Mouse (Mus musculus) heart, embryonic 12.5 days (tissue): ENCODE results near the gene Dapk1. TPM values are rescaled to one million over a fixed set of nuclear protein-coding genes. Genes with fewer than 3 reads are reported as not detected.
A peak's percentile ranks its signal among the peaks of the same experiment; 100 is the strongest.
"Not testable (repeated sequence)": the region's sequence is repeated elsewhere in the genome, so short reads cannot be mapped to it uniquely, and the experiment has no call there.

Experiments
- ATAC-seq: fragments of 200-750 bp; cut with Nextera tagmentation; 2 replicates; pipeline ENCODE4 v1.8.0; 2017; ENCODE audit warnings: moderate TSS enrichment, moderate library complexity; ENCODE audit not compliant: insufficient number of reproducible peaks, low FRiP score
- H3K27ac ChIP-seq: fragments of 300-500 bp; sonication (generic); 2 replicates; pipeline ENCODE4 v1.5.1; 2016; ENCODE audit warnings: mild to moderate bottlenecking, moderate library complexity; ENCODE audit not compliant: poor library complexity, severe bottlenecking
- H3K27me3 ChIP-seq: fragments of 300-500 bp; sonication (generic); replicated peaks from 2 replicates; pipeline ENCODE4 v1.6.1; 2016; ENCODE audit warnings: mild to moderate bottlenecking, moderate library complexity
- H3K36me3 ChIP-seq: fragments of 300-500 bp; sonication (generic); 2 replicates; pipeline ENCODE4 v1.6.1; 2016; ENCODE audit warnings: mild to moderate bottlenecking, moderate library complexity
- H3K4me1 ChIP-seq: fragments of 300-500 bp; sonication (generic); replicated peaks from 2 replicates; pipeline ENCODE4 v1.6.1; 2016; ENCODE audit warnings: mild to moderate bottlenecking
- H3K4me2 ChIP-seq: fragments of 300-500 bp; sonication (generic); 2 replicates; pipeline ENCODE4 v1.6.1; 2016; ENCODE audit warnings: mild to moderate bottlenecking, moderate library complexity
- H3K4me3 ChIP-seq: fragments of 300-500 bp; sonication (generic); 2 replicates; pipeline ENCODE4 v1.5.1; 2016; ENCODE audit warnings: mild to moderate bottlenecking
- H3K9ac ChIP-seq: fragments of 300-500 bp; sonication (generic); 2 replicates; pipeline ENCODE4 v1.6.1; 2016; ENCODE audit warnings: mild to moderate bottlenecking, moderate library complexity
- H3K9me3 ChIP-seq: fragments of 300-500 bp; sonication (generic); replicated peaks from 2 replicates; pipeline ENCODE4 v1.6.1; 2016; ENCODE audit warnings: mild to moderate bottlenecking, moderate library complexity
- WGBS: fragments of 180-500 bp; shearing (Covaris S2); methylation state at CpG from one replicate; pipeline ENCODE4 v1.1.7; 2016; 5-methylcytosine and 5-hydroxymethylcytosine counted together
- polyA plus RNA-seq: library from polyadenylated mRNA; unstranded; fragments of >200 nt; fragmentation: Nextera tagmentation; extraction: Ambion mirVana; gene quantifications from 2 replicates; pipeline ENCODE4 v1.2.1, GENCODE M21; 2016

The Dapk1 gene
- polyA plus RNA-seq, 1 experiment from 2014 or later = 12.5 TPM

- H3K4me3 ChIP-seq = no peak overlapping the region
- WGBS = 90% methylated on average over 6 of the region's 6 CpGs
Observed at GRCm38 (mm10) chr13:60595519-60595918, 6.2 kb upstream of the Dapk1 start.

GRCm38 (mm10) chr13:60602416-60603251 is 887 bp downstream of the Dapk1 start:
- no peaks in the 10 kb centered on the region for H3K27me3 ChIP-seq
- peak; percentile 54 for ATAC-seq
- H3K36me3 ChIP-seq = no peaks in the 10 kb centered on the region; the same call in 1 of the 2 replicates
- 17% methylated on average over 34 of the region's 34 CpGs for WGBS
- H3K4me3 ChIP-seq = peak overlapping the region; percentile 98
- H3K9ac ChIP-seq = peak overlapping the region; percentile 91
- H3K27ac ChIP-seq = peak overlapping the region; percentile 48; the same call in 1 of the 2 replicates
- H3K4me1 ChIP-seq = no peaks in the 10 kb centered on the region
- H3K4me2 ChIP-seq = peak overlapping the region; percentile 90
- no peaks in the 10 kb centered on the region for H3K9me3 ChIP-seq

More at GRCm38 (mm10) chr13:60595519-60595918, 6.2 kb upstream of the Dapk1 start:
- Histone ChIP-seq H3K36me3 (no peaks in the 10 kb centered on the region), H3K9me3 (no peaks in the 10 kb centered on the region), H3K27me3 (no peaks in the 10 kb centered on the region), H3K4me1 (no peaks in the 10 kb centered on the region), H3K4me2 (no peak overlapping the region), H3K9ac (no peak overlapping the region), H3K27ac (no peak overlapping the region)
- no peak for ATAC-seq

GRCm38 (mm10) chr13:60603252-60603562 is 1.5 kb downstream of the Dapk1 start:
- no peak for ATAC-seq
- Histone ChIP-seq H3K27me3 (no peaks in the 10 kb centered on the region), H3K27ac (no peak overlapping the region), H3K4me3 (peak overlapping the region; percentile 98), H3K9me3 (no peaks in the 10 kb centered on the region), H3K4me2 (peak overlapping the region; percentile 90), H3K36me3 (no peaks in the 10 kb centered on the region; the same call in 1 of the 2 replicates), H3K4me1 (no peaks in the 10 kb centered on the region), H3K9ac (0 out of 2 replicates have a peak overlapping the region, but pooled peaks have one; percentile 91)
- 72% methylated on average over 5 of the region's 5 CpGs for WGBS

GRCm38 (mm10) chr13:60607411-60607810 is 5.7 kb downstream of the Dapk1 start:
- Histone ChIP-seq H3K9me3 (no peaks in the 10 kb centered on the region), H3K9ac (no peak overlapping the region)
- WGBS = 80% methylated on average over 8 of the region's 8 CpGs

GRCm38 (mm10) chr13:60608411-60609046 is 6.8 kb downstream of the Dapk1 start:
- Histone ChIP-seq H3K9ac (no peak overlapping the region), H3K27me3 (no peaks in the 10 kb centered on the region), H3K36me3 (no peaks in the 10 kb centered on the region; the same call in 1 of the 2 replicates), H3K4me3 (no peak overlapping the region), H3K4me2 (no peak overlapping the region), H3K4me1 (peaks cover 9% of the 10 kb centered on the region), H3K27ac (no peak overlapping the region), H3K9me3 (no peaks in the 10 kb centered on the region)
- ATAC-seq = no peak
- WGBS = 70% methylated on average over 8 of the region's 8 CpGs

More at GRCm38 (mm10) chr13:60607411-60607810, 5.7 kb downstream of the Dapk1 start:
- Histone ChIP-seq H3K27ac (no peak overlapping the region), H3K4me2 (no peak overlapping the region), H3K4me1 (peaks cover 9% of the 10 kb centered on the region), H3K4me3 (no peak overlapping the region), H3K36me3 (no peaks in the 10 kb centered on the region; the same call in 1 of the 2 replicates), H3K27me3 (no peaks in the 10 kb centered on the region)
- ATAC-seq = no peak

- Histone ChIP-seq H3K4me2 (no peak overlapping the region), H3K9ac (no peak overlapping the region), H3K4me3 (no peak overlapping the region), H3K36me3 (no peaks in the 10 kb centered on the region; the same call in 1 of the 2 replicates), H3K27ac (no peak overlapping the region), H3K9me3 (no peaks in the 10 kb centered on the region), H3K27me3 (no peaks in the 10 kb centered on the region), H3K4me1 (peaks cover 9% of the 10 kb centered on the region)
- 60% methylated on average over 4 of the region's 4 CpGs for WGBS
- ATAC-seq = no peak
Observed at GRCm38 (mm10) chr13:60609234-60609633, 7.5 kb downstream of the Dapk1 start.

GRCm38 (mm10) chr13:60610558-60610957 is 8.8 kb downstream of the Dapk1 start:
- Histone ChIP-seq H3K9me3 (no peaks in the 10 kb centered on the region), H3K4me2 (no peak overlapping the region), H3K9ac (no peak overlapping the region), H3K36me3 (no peaks in the 10 kb centered on the region; the same call in 1 of the 2 replicates), H3K27ac (no peak overlapping the region), H3K4me3 (no peak overlapping the region), H3K4me1 (peaks cover 9% of the 10 kb centered on the region), H3K27me3 (no peaks in the 10 kb centered on the region)
- no peak for ATAC-seq
- WGBS = 25% methylated on average over 6 of the region's 6 CpGs

GRCm38 (mm10) chr13:60610971-60611370 is 9.2 kb downstream of the Dapk1 start:
- H3K9ac ChIP-seq, H3K4me3 ChIP-seq, H3K36me3 ChIP-seq, H3K4me2 ChIP-seq, H3K9me3 ChIP-seq, H3K27ac ChIP-seq, H3K27me3 ChIP-seq, ATAC-seq, H3K4me1 ChIP-seq: not testable (repeated sequence)
- WGBS = 70% methylated on average over 6 of the region's 6 CpGs

GRCm38 (mm10) chr13:60612160-60612559 is 10.4 kb downstream of the Dapk1 start:
- Histone ChIP-seq H3K4me1 (peaks cover 9% of the 10 kb centered on the region), H3K4me2 (no peak overlapping the region), H3K27ac (no peak overlapping the region), H3K4me3 (no peak overlapping the region), H3K9me3 (no peaks in the 10 kb centered on the region), H3K9ac (no peak overlapping the region), H3K36me3 (no peaks in the 10 kb centered on the region), H3K27me3 (no peaks in the 10 kb centered on the region)
- ATAC-seq = no peak
- 67% methylated on average over 3 of the region's 3 CpGs for WGBS

GRCm38 (mm10) chr13:60614154-60614553 is 12.4 kb downstream of the Dapk1 start:
- Histone ChIP-seq H3K4me2 (no peak overlapping the region), H3K9me3 (no peaks in the 10 kb centered on the region), H3K27ac (no peak overlapping the region), H3K9ac (no peak overlapping the region), H3K27me3 (no peaks in the 10 kb centered on the region), H3K4me1 (peaks cover 23% of the 10 kb centered on the region), H3K4me3 (no peak overlapping the region), H3K36me3 (no peaks in the 10 kb centered on the region)
- no peak for ATAC-seq
- WGBS = 85% methylated on average over 8 of the region's 8 CpGs

- Histone ChIP-seq H3K27ac (no peak overlapping the region), H3K9ac (no peak overlapping the region), H3K9me3 (no peaks in the 10 kb centered on the region), H3K4me1 (peaks cover 29% of the 10 kb centered on the region), H3K4me3 (no peak overlapping the region), H3K27me3 (no peaks in the 10 kb centered on the region), H3K4me2 (no peak overlapping the region), H3K36me3 (no peaks in the 10 kb centered on the region)
- WGBS = 63% methylated on average over 15 of the region's 15 CpGs
- no peak for ATAC-seq
Observed at GRCm38 (mm10) chr13:60615057-60615650, 13.4 kb downstream of the Dapk1 start.
